Mouse (Mus musculus) embryonic facial prominence, embryonic 11.5 days (tissue): ENCODE measurements around the gene Gm10490. TPM values are rescaled to one million over a fixed set of nuclear protein-coding genes. Genes with fewer than 3 reads are reported as not detected.

Experiments
- polyA plus RNA-seq: library from polyadenylated mRNA; unstranded; fragments of >200 nt; fragmentation: Nextera tagmentation; extraction: Ambion mirVana; gene quantifications from 2 replicates; pipeline ENCODE4 v1.2.1, GENCODE M21; 2014

The Gm10490 gene
- polyA plus RNA-seq, 1 experiment from 2014 or later = not detected

Other genes with a start within 250 kb of the Gm10490 start
- gene Plp2, start 238.2 kb upstream of the Gm10490 start, polyA plus RNA-seq = 56.3 TPM in 2 replicates
- 0.10 and 0.15 TPM in 2 replicates for gene Magix, start 228.3 kb upstream of the Gm10490 start, polyA plus RNA-seq
- 42.2 and 44.2 TPM in 2 replicates for gene Gpkow, start 212.4 kb upstream of the Gm10490 start, polyA plus RNA-seq
- 17.3 and 22.6 TPM in 2 replicates for gene Wdr45, start 195.2 kb upstream of the Gm10490 start, polyA plus RNA-seq
- gene Gm45208, start 187.3 kb upstream of the Gm10490 start, polyA plus RNA-seq = not detected in 2 replicates
- gene Praf2, start 181.1 kb upstream of the Gm10490 start, polyA plus RNA-seq = 85.4 and 88.7 TPM in 2 replicates
- gene Ccdc120, start 158.6 kb upstream of the Gm10490 start, polyA plus RNA-seq = 14.5 and 20.2 TPM in 2 replicates
- 16.2 and 16.5 TPM in 2 replicates for gene Tfe3, start 147.0 kb upstream of the Gm10490 start, polyA plus RNA-seq
- 35.6 and 35.9 TPM in 2 replicates for gene Gripap1, start 119.8 kb upstream of the Gm10490 start, polyA plus RNA-seq
- 0.86 and 1.2 TPM in 2 replicates for gene Kcnd1, start 87.3 kb upstream of the Gm10490 start, polyA plus RNA-seq
- gene Otud5, start 68.2 kb upstream of the Gm10490 start, polyA plus RNA-seq = 36.4 and 37.1 TPM in 2 replicates
- 4.9 and 6.4 TPM in 2 replicates for gene Pim2, start 31.3 kb upstream of the Gm10490 start, polyA plus RNA-seq
- gene Slc35a2, start 25.5 kb upstream of the Gm10490 start, polyA plus RNA-seq = 6.8 and 12.1 TPM in 2 replicates
- gene Pqbp1, start 10.3 kb upstream of the Gm10490 start, polyA plus RNA-seq = 146 and 149 TPM in 2 replicates
- 162 and 172 TPM in 2 replicates for gene Timm17b, start 10.2 kb upstream of the Gm10490 start, polyA plus RNA-seq
- not detected in 2 replicates for gene Gm10491, start 1.7 kb upstream of the Gm10490 start, polyA plus RNA-seq
- gene Pcsk1n, start 10.3 kb downstream of the Gm10490 start, polyA plus RNA-seq = 4.9 and 5.3 TPM in 2 replicates
- not detected in 2 replicates for gene Eras, start 19.1 kb downstream of the Gm10490 start, polyA plus RNA-seq
- 38.0 and 43.9 TPM in 2 replicates for gene Hdac6, start 38.3 kb downstream of the Gm10490 start, polyA plus RNA-seq
- gene Gata1, start 68.5 kb downstream of the Gm10490 start, polyA plus RNA-seq = 4.0 and 5.0 TPM in 2 replicates
- gene Glod5, start 109.0 kb downstream of the Gm10490 start, polyA plus RNA-seq = not detected in 2 replicates
- gene Suv39h1, start 165.2 kb downstream of the Gm10490 start, polyA plus RNA-seq = 86.7 and 88.3 TPM in 2 replicates
- 0.42 and 0.48 TPM in 2 replicates for gene Was, start 181.0 kb downstream of the Gm10490 start, polyA plus RNA-seq
- gene Wdr13, start 223.3 kb downstream of the Gm10490 start, polyA plus RNA-seq = 15.1 and 15.9 TPM in 2 replicates
- gene Rbm3, start 236.3 kb downstream of the Gm10490 start, polyA plus RNA-seq = 525 and 566 TPM in 2 replicates